ENCODE assay signal across 8 mouse cellular contexts in genomic region chr4:123684260-123684659, GRCm38 (mm10). TPM values are rescaled to one million over a fixed set of nuclear protein-coding genes. Genes with fewer than 3 reads are reported as not detected.
A peak's percentile ranks its signal among the peaks of the same experiment; 100 is the strongest.
DNase-seq lines count a peak whose midpoint lies in the region; ATAC-seq and TF ChIP-seq lines count a peak whose summit lies in the region.

Gene Macf1 (minus strand): TSS chr4:123684360.

- no peaks in the 10 kb centered on the region for H3K9me3 ChIP-seq in kidney, embryonic 14.5 days (ENCODE audit: control insufficient read depth, low read length)
- no peaks in the 10 kb centered on the region for H3K9me3 ChIP-seq in hindbrain, embryonic 16.5 days (ENCODE audit: control insufficient read depth, low read length)
- H3K9me3 ChIP-seq in megakaryocyte, embryonic 14.5 days = no peaks in the 10 kb centered on the region; the same call in 1 of the 2 replicates

- peaks cover 13% of the 10 kb centered on the region; the same call in 1 of the 2 replicates for H3K4me1 ChIP-seq in kidney, embryonic 14.5 days (ENCODE audit: control insufficient read depth, insufficient read depth, low read length)
- H3K4me1 ChIP-seq in hindbrain, embryonic 16.5 days (ENCODE audit: control insufficient read depth, insufficient read depth, low read depth, low read length) = peaks cover 28% of the 10 kb centered on the region
- H3K4me1 ChIP-seq in megakaryocyte, embryonic 14.5 days = peaks cover 15% of the 10 kb centered on the region

- H3K27me3 ChIP-seq in kidney, embryonic 14.5 days (ENCODE audit: control insufficient read depth, insufficient read depth, low read length) = peaks cover 10% of the 10 kb centered on the region; the same call in 1 of the 2 replicates
- no peaks in the 10 kb centered on the region for H3K27me3 ChIP-seq in hindbrain, embryonic 16.5 days (replicated peaks; ENCODE audit: control insufficient read depth, insufficient read depth, low read length)
- peaks cover 78% of the 10 kb centered on the region for H3K27me3 ChIP-seq in megakaryocyte, embryonic 14.5 days (replicated peaks)

- H3K9ac ChIP-seq in kidney, embryonic 14.5 days (ENCODE audit: low read depth, low read length) = no peak within 1 kb of the TSS
- H3K9ac ChIP-seq in hindbrain, embryonic 16.5 days (ENCODE audit: low read depth, low read length) = peak within 1 kb of the TSS; percentile 94; the same call in 1 of the 2 replicates

- H3K27ac ChIP-seq in kidney, embryonic 14.5 days (ENCODE audit: low read depth, low read length) = no peak within 1 kb of the TSS
- H3K27ac ChIP-seq in gastrocnemius, adult 2 months = no peak within 1 kb of the TSS
- H3K27ac ChIP-seq in hindbrain, embryonic 16.5 days (ENCODE audit: low read depth, low read length) = peak within 1 kb of the TSS; percentile 56; the same call in 1 of the 2 replicates

- H3K36me3 ChIP-seq in kidney, embryonic 14.5 days (ENCODE audit: control insufficient read depth, insufficient read depth, low read length) = no peaks in the 10 kb centered on the region
- H3K36me3 ChIP-seq in hindbrain, embryonic 16.5 days (ENCODE audit: control insufficient read depth, insufficient read depth, low read length) = peaks cover 21% of the 10 kb centered on the region
- H3K36me3 ChIP-seq in megakaryocyte, embryonic 14.5 days (replicated peaks; ENCODE audit: low read length) = no peaks in the 10 kb centered on the region

- 90% methylated on average over 3 of the region's 3 CpGs for WGBS in kidney, embryonic 14.5 days
- 88% methylated on average over 3 of the region's 3 CpGs for WGBS in hindbrain, embryonic 16.5 days

- H3K4me3 ChIP-seq in kidney, embryonic 14.5 days (ENCODE audit: low read length) = no peak within 1 kb of the TSS
- no peak within 1 kb of the TSS for H3K4me3 ChIP-seq in gastrocnemius, adult 2 months
- H3K4me3 ChIP-seq in hindbrain, embryonic 16.5 days (ENCODE audit: low read length) = peak within 1 kb of the TSS; percentile 88
- H3K4me3 ChIP-seq in megakaryocyte, embryonic 14.5 days (replicated peaks) = no peak within 1 kb of the TSS

- intact Hi-C loops in gastrocnemius, adult 2 months (cut with DNase I) = no loop called here

- no peak for DNase-seq in kidney, postnatal 14 days
- DNase-seq in adrenal gland, adult 8-10 months = no peak
- DNase-seq in gastrocnemius, adult 2 months = no peak
- no peak for DNase-seq in urinary bladder, adult 18-20 months (ENCODE audit: low spot score in 2 of 2)

- no peak within 1 kb of the TSS for H3K4me2 ChIP-seq in kidney, embryonic 14.5 days (replicated peaks; ENCODE audit: low read depth, low read length)
- peak within 1 kb of the TSS; percentile 53 for H3K4me2 ChIP-seq in hindbrain, embryonic 16.5 days (ENCODE audit: low read length)

- no peak for TF ChIP-seq CTCF in gastrocnemius, adult 2 months (IDR thresholded peaks at IDR 0.05)

- no peak for ATAC-seq in kidney, embryonic 14.5 days (ENCODE audit: low FRiP score, low TSS enrichment)
- ATAC-seq in hindbrain, embryonic 16.5 days = no peak
- ATAC-seq in cerebellum, adult (ENCODE audit: insufficient number of reproducible peaks, low FRiP score, low TSS enrichment) = no peak

RNA-seq across cellular contexts. Expression of gene Macf1, which starts in this region (rescaled TPM):
- 59.2 and 89.2 TPM in 2 replicates for polyA plus RNA-seq in kidney, embryonic 14.5 days (2014; fragmentation: Nextera tagmentation; extraction: Ambion mirVana)
- 100 to 1,000 TPM; 137 to 199 (median 157) TPM for total RNA-seq in adrenal gland, adult 8-10 months (2022)
- 10 to 100 TPM; 48.4 to 66.4 TPM for total RNA-seq in gastrocnemius, adult 2 months (2021)
- 61.0 and 62.2 TPM in 2 replicates for polyA plus RNA-seq in hindbrain, embryonic 16.5 days (2015; fragmentation: Nextera tagmentation; extraction: Ambion mirVana)
- 23.7 and 41.2 TPM in 2 replicates for polyA plus RNA-seq in megakaryocyte, embryonic 14.5 days (2012; ENCODE audit: insufficient read depth, low replicate concordance)
